Mouse (Mus musculus): ENCODE results near the gene Zfp687. TPM values are rescaled to one million over a fixed set of nuclear protein-coding genes. Genes with fewer than 3 reads are reported as not detected.

The Zfp687 gene
- polyA plus RNA-seq, 1 experiment from 2014 or later: 29.6 TPM

DNA sequence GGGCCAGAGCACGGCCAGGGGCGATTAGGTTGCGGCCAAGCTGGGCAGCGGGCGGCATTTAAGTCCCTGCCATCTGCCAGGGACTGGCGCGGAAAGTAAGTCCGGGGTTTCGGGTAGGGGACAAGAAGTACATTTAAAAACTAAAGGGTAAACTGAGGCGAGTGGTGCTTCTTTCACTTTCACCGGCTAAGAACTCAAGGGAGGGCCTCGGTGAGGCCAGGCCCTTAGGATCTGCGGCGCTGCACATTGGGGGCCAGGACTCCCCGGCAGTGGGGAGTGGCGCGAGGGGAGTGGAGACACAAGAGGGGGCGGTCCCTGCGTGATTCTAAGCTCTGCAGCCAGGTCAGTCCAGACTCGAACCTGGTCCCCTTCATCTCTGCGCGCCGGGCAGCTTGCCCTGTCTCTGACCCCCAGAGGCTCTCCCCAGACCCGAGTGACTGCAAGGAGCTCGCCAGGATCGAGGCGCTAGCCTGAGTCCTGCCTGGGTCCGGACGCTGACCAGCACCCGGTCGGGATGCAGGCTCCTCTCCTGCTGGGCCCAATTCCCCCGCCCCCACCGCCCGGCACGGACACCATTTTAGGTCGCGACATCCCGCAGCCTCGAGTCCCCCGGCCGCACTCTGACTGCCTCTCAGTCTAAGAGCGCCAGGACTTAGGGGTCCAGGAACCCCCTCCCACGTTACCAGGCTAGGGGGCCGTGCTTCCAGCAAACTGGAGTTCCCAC lies 658 bp downstream of the Zfp687 start:
- Histone ChIP-seq H3K27me3 (ENCODE audit: control insufficient read depth, insufficient read depth, low read length) (no peaks in the 10 kb centered on the region), H3K4me1 (replicated peaks; ENCODE audit: control insufficient read depth, insufficient read depth, low read length) (no peaks in the 10 kb centered on the region), H3K9me3 (ENCODE audit: control insufficient read depth, low read length) (no peaks in the 10 kb centered on the region), H3K9ac (ENCODE audit: low read depth, low read length) (peak overlapping the region; percentile 82), H3K4me3 (ENCODE audit: low read depth, low read length) (peak overlapping the region; percentile 82), H3K36me3 (ENCODE audit: control insufficient read depth, insufficient read depth, low read length) (0 out of 2 replicates have a peak, but pooled peaks cover 15% of the 10 kb centered on the region), H3K4me2 (replicated peaks; ENCODE audit: low read depth, low read length) (peak overlapping the region; percentile 92), H3K27ac (ENCODE audit: low read depth, low read length) (peak overlapping the region; percentile 69)
- DNase-seq (ENCODE audit: low spot score): peak; percentile 30
- peak; percentile 33 for ATAC-seq (ENCODE audit: low FRiP score)
- WGBS: 2% methylated on average over 38 of the region's 44 CpGs

GRCm38 (mm10) chr3:95013699-95014427 lies 1.4 kb downstream of the Zfp687 start:
- H3K4me2 ChIP-seq (replicated peaks; ENCODE audit: low read depth, low read length): peak overlapping the region; percentile 92
- H3K9me3 ChIP-seq (ENCODE audit: control insufficient read depth, low read length): no peaks in the 10 kb centered on the region
- DNase-seq (ENCODE audit: low spot score): peak; percentile 40
- WGBS: 14% methylated on average over 13 of the region's 13 CpGs
- H3K4me1 ChIP-seq (replicated peaks; ENCODE audit: control insufficient read depth, insufficient read depth, low read length): no peaks in the 10 kb centered on the region
- H3K9ac ChIP-seq (ENCODE audit: low read depth, low read length): peak overlapping the region; percentile 82
- H3K27me3 ChIP-seq (ENCODE audit: control insufficient read depth, insufficient read depth, low read length): no peaks in the 10 kb centered on the region
- 0 out of 2 replicates have a peak, but pooled peaks cover 15% of the 10 kb centered on the region for H3K36me3 ChIP-seq (ENCODE audit: control insufficient read depth, insufficient read depth, low read length)
- peak overlapping the region; percentile 82 for H3K4me3 ChIP-seq (ENCODE audit: low read depth, low read length)
- peak overlapping the region; percentile 69; the same call in 1 of the 2 replicates for H3K27ac ChIP-seq (ENCODE audit: low read depth, low read length)
- ATAC-seq (ENCODE audit: low FRiP score): no peak

DNA sequence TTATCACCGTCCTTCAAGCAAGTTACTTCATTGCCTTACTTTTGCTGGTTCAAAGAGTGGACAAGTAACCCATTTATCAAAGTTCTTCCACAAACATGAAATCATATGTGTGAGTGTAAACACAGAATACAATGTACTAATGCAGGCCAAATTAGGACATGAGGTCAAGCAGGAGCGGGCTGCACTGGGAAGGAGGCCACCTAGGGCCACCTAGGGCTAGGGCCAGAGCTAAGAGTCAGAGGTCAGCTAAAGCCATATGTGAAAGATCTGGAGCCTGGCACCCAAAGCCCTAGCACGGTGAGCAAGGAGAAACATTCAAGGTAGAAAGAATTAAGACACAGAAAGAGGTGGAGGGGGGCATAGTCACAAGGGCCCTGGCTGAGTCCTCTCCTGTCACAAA lies 2.3 kb downstream of the Zfp687 start:
- Histone ChIP-seq H3K27ac (ENCODE audit: low read depth, low read length) (no peak overlapping the region), H3K36me3 (ENCODE audit: control insufficient read depth, insufficient read depth, low read length) (0 out of 2 replicates have a peak, but pooled peaks cover 18% of the 10 kb centered on the region), H3K9ac (ENCODE audit: low read depth, low read length) (no peak overlapping the region), H3K4me2 (replicated peaks; ENCODE audit: low read depth, low read length) (peak overlapping the region; percentile 92; the same call in 1 of the 2 replicates), H3K9me3 (ENCODE audit: control insufficient read depth, low read length) (no peaks in the 10 kb centered on the region), H3K27me3 (ENCODE audit: control insufficient read depth, insufficient read depth, low read length) (no peaks in the 10 kb centered on the region), H3K4me1 (replicated peaks; ENCODE audit: control insufficient read depth, insufficient read depth, low read length) (no peaks in the 10 kb centered on the region), H3K4me3 (ENCODE audit: low read depth, low read length) (no peak overlapping the region)
- DNase-seq (ENCODE audit: low spot score): no peak
- WGBS: 72% methylated on average over 3 of the region's 3 CpGs
- ATAC-seq (ENCODE audit: low FRiP score): no peak

GRCm38 (mm10) chr3:95010396-95010795 lies 4.9 kb downstream of the Zfp687 start:
- WGBS: 83% methylated on average over 7 of the region's 7 CpGs
- H3K9ac ChIP-seq (ENCODE audit: low read depth, low read length): no peak overlapping the region
- no peaks in the 10 kb centered on the region for H3K27me3 ChIP-seq (ENCODE audit: control insufficient read depth, insufficient read depth, low read length)
- no peaks in the 10 kb centered on the region for H3K4me1 ChIP-seq (replicated peaks; ENCODE audit: control insufficient read depth, insufficient read depth, low read length)
- H3K27ac ChIP-seq (ENCODE audit: low read depth, low read length): no peak overlapping the region
- H3K36me3 ChIP-seq (ENCODE audit: control insufficient read depth, insufficient read depth, low read length): peaks cover 25% of the 10 kb centered on the region; the same call in 1 of the 2 replicates
- no peaks in the 10 kb centered on the region for H3K9me3 ChIP-seq (ENCODE audit: control insufficient read depth, low read length)
- no peak overlapping the region for H3K4me2 ChIP-seq (replicated peaks; ENCODE audit: low read depth, low read length)
- no peak overlapping the region for H3K4me3 ChIP-seq (ENCODE audit: low read depth, low read length)
- ATAC-seq (ENCODE audit: low FRiP score) (no peak), DNase-seq (ENCODE audit: low spot score) (no peak)

DNA sequence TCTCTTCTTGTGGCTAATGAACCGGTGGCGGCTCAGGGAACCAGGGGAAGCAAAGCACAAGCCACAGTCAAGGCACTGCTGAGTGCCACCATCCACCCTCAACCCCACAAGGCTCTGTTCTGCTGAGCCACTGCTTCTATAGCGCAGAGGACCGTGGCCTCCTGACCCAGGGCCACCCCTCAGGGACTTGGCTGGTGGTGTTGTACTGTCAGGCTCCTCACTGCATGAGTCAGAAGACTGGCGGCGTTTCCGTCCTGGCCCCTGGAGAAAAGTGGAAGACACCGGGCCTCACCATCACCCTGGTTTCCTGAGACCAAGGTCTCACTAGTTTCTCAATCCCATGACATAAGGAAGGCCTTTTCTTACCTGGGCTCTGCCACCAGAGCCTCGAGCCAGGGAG lies 7.5 kb downstream of the Zfp687 start:
- no peak overlapping the region for H3K4me2 ChIP-seq (replicated peaks; ENCODE audit: low read depth, low read length)
- 82% methylated on average over 9 of the region's 9 CpGs for WGBS
- no peak for DNase-seq (ENCODE audit: low spot score)
- no peaks in the 10 kb centered on the region for H3K9me3 ChIP-seq (ENCODE audit: control insufficient read depth, low read length)
- peaks cover 25% of the 10 kb centered on the region; the same call in 1 of the 2 replicates for H3K36me3 ChIP-seq (ENCODE audit: control insufficient read depth, insufficient read depth, low read length)
- no peak overlapping the region for H3K27ac ChIP-seq (ENCODE audit: low read depth, low read length)
- no peaks in the 10 kb centered on the region for H3K27me3 ChIP-seq (ENCODE audit: control insufficient read depth, insufficient read depth, low read length)
- no peak overlapping the region for H3K9ac ChIP-seq (ENCODE audit: low read depth, low read length)
- H3K4me1 ChIP-seq (replicated peaks; ENCODE audit: control insufficient read depth, insufficient read depth, low read length): no peaks in the 10 kb centered on the region
- H3K4me3 ChIP-seq (ENCODE audit: low read depth, low read length): no peak overlapping the region
- no peak for ATAC-seq (ENCODE audit: low FRiP score)

DNA sequence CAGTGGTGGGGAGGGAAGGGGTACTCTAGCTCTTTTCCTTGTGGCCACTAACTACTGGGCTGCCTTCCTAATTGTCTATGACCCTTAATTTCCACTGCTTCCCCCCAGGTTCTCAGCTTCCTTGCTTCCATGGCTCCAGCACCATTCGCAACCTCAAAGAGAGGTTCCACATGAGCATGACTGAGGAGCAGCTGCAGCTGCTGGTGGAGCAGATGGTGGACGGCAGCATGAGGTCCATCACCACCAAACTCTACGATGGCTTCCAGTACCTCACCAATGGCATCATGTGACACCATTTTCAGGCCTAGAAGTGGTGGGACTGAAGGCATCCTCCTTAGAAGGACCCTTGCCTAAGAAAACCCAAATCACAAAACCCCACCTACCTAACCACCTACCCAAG lies 9.6 kb downstream of the Zfp687 start:
- Histone ChIP-seq H3K9me3 (ENCODE audit: control insufficient read depth, low read length) (no peaks in the 10 kb centered on the region), H3K9ac (ENCODE audit: low read depth, low read length) (no peak overlapping the region), H3K36me3 (ENCODE audit: control insufficient read depth, insufficient read depth, low read length) (peaks cover 16% of the 10 kb centered on the region; the same call in 1 of the 2 replicates), H3K27ac (ENCODE audit: low read depth, low read length) (no peak overlapping the region), H3K4me2 (replicated peaks; ENCODE audit: low read depth, low read length) (no peak overlapping the region), H3K4me3 (ENCODE audit: low read depth, low read length) (no peak overlapping the region), H3K4me1 (replicated peaks; ENCODE audit: control insufficient read depth, insufficient read depth, low read length) (no peaks in the 10 kb centered on the region), H3K27me3 (ENCODE audit: control insufficient read depth, insufficient read depth, low read length) (no peaks in the 10 kb centered on the region)
- DNase-seq (ENCODE audit: low spot score): no peak
- 87% methylated on average over 3 of the region's 3 CpGs for WGBS
- no peak for ATAC-seq (ENCODE audit: low FRiP score)

DNA sequence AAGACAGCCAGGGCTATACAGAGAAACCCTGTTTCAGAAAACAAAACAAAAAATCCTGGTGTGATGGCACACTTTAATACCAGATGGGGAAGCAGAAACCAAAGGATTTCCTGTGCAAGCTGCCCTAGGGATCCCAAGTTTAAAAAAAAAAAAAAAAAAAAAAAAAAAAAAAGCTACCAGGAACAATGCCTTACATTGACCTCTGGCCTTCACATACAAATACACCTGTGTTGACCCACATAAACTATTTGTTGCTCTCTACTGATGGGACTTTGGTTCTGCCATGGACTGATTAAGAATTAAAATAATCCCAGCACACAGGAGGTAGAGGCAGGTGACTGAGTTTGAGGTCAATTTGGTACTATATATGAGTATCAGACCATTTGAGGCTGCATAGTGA lies 12.0 kb downstream of the Zfp687 start:
- H3K9ac ChIP-seq (ENCODE audit: low read depth, low read length): no peak overlapping the region
- DNase-seq (ENCODE audit: low spot score) (no peak), ATAC-seq (ENCODE audit: low FRiP score) (no peak)
- H3K27me3 ChIP-seq (ENCODE audit: control insufficient read depth, insufficient read depth, low read length): no peaks in the 10 kb centered on the region
- H3K9me3 ChIP-seq (ENCODE audit: control insufficient read depth, low read length): no peaks in the 10 kb centered on the region
- no peak overlapping the region for H3K27ac ChIP-seq (ENCODE audit: low read depth, low read length)
- H3K4me2 ChIP-seq (replicated peaks; ENCODE audit: low read depth, low read length): no peak overlapping the region
- H3K4me1 ChIP-seq (replicated peaks; ENCODE audit: control insufficient read depth, insufficient read depth, low read length): no peaks in the 10 kb centered on the region
- H3K4me3 ChIP-seq (ENCODE audit: low read depth, low read length): no peak overlapping the region
- peaks cover 15% of the 10 kb centered on the region for H3K36me3 ChIP-seq (ENCODE audit: control insufficient read depth, insufficient read depth, low read length)

DNA sequence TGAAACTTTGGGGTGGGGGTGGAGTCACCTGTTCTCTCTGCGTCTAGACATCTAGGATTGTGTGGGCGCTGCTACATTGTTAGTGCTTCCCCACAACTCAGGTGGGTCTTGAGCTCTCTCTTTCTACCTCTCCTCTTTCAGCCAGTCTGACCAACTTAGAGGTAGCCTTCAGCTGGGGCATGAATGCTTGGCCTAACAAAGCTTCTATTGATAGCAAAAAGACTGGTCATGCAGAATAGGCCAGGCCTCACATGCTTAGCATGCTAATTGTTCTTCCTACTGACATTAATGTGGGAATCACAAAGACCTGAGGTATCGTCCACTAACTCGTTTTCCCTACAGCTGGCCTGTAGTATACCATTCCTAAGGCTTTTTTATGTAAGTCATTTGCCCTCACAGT lies 12.7 kb downstream of the Zfp687 start:
- peak; percentile 72 for ATAC-seq (ENCODE audit: low FRiP score)
- Histone ChIP-seq H3K9ac (ENCODE audit: low read depth, low read length) (no peak overlapping the region), H3K9me3 (ENCODE audit: control insufficient read depth, low read length) (no peaks in the 10 kb centered on the region), H3K4me2 (replicated peaks; ENCODE audit: low read depth, low read length) (no peak overlapping the region), H3K36me3 (ENCODE audit: control insufficient read depth, insufficient read depth, low read length) (peaks cover 13% of the 10 kb centered on the region), H3K27ac (ENCODE audit: low read depth, low read length) (0 out of 2 replicates have a peak overlapping the region, but pooled peaks have one; percentile 11), H3K27me3 (ENCODE audit: control insufficient read depth, insufficient read depth, low read length) (no peaks in the 10 kb centered on the region), H3K4me1 (replicated peaks; ENCODE audit: control insufficient read depth, insufficient read depth, low read length) (no peaks in the 10 kb centered on the region), H3K4me3 (ENCODE audit: low read depth, low read length) (no peak overlapping the region)
- peak; percentile 40 for DNase-seq (ENCODE audit: low spot score)
- WGBS: 66% methylated on average over 4 of the region's 4 CpGs

Data from hindbrain, embryonic 11.5 days (tissue).